Mouse (Mus musculus) thymus, postnatal 25 days (tissue): ENCODE results near the gene Olfr551.
"Not testable (repeated sequence)": the region's sequence is repeated elsewhere in the genome, so short reads cannot be mapped to it uniquely, and the experiment has no call there.

ENCODE experiments used
- DNase-seq: peaks from one replicate; pipeline ENCODE4 v3.0.0; 2022

The Olfr551 gene

DNA sequence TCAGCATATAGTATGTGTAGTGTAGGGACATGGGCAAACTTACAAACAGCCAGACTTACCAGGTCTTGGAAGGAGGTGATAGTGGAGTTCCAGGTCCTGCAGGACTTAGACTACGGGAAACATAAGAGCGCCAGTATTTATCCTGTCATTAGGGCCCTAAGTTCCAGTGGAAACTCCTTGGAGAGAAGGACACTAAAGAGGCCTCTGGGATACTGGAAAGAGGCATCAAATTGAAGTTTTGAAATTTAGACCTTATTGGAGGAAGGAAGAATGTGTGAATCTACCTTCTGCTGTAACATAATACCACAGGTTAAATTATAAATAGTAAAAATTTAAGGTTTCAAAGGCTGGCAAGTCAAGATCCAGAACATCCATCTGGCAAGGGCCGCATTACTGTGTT is at the start of gene Olfr551:
Olfr551 (minus strand) TSS at position 101 of the 400 bp plus-strand sequence.
- no peak for DNase-seq

DNA sequence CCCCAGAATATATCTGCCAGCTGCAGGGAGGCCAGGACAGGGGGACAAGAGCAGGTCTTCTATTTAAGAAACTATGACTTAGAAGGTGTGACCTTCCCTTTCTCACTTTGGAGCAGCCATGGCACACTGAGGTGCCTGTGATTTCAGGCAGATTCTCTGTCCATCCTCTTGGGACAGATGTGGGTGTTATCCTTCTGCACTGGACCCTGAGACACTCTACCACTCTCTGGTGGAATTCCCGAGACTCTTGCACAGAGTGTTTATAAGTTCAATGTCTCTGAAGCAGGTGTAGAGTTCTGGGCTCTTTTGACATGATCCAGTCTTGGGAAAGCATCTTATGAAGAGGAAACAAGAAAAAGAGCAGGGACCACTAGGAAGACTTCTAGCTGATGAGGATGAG is 46.4 kb upstream of the Olfr551 start, which contains the start of gene Olfr554:
Olfr554 (plus strand) TSS at position 301 of the 400 bp plus-strand sequence.
- DNase-seq, result no peak

DNA sequence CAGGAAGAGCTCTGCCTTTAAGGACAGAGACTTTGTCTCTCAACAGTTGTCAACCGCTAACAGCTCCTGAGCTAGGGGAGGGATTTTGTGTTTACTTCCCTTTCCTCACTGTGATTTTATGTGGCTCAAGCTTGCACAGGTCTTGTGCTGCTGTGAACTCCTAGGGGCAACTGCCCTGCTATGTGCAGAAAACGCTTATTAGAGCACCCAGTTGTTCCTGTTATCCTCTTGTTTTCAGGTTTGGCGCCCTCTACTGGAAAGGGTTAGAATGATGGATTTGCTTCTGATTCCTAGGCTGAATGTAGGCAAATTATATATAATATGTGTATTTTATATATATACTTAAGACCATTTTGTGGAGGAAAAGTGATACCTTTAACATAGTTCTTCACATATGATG is 45.0 kb upstream of the Olfr551 start:
- peak; percentile 49 for DNase-seq

DNA sequence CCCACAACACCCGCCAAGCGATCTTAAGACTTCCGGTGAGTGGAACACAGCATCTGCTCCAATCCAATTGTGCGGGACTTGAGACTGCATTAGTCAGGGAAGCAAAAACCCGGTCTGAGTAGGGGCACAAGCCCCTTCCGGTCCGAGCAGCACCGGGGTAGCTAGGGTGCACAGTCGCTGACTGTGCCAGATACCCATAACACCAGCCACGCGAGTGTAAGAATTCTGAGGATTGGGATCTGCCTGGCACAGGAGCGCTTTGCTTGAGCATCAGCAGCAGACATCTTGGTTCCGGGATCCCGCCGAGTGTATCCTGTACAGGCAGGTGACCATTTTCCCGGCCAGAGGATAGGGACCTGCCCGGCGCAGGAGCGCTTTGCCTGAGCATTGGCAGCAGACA is 28.7 kb upstream of the Olfr551 start:
- not testable (repeated sequence) for DNase-seq

DNA sequence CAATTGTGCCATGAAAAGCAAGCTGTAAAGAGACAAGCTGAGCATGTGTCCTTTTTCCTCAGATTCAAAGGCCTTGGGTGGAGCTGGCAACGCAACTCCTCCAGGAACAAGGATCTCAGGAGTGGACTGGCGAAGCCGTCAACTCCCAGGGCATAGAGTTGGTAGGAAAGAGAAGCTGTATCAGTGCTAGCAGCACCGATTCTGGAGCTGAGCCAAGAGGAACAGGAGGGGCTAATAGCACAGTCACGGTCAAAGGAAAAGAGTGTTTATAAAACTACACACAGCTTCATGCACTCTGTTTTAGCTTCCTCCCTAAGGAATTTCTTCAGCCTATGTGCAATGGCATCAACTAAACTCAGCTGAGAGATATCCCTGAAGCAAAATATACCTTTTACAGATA is 27.9 kb upstream of the Olfr551 start:
- no peak for DNase-seq

DNA sequence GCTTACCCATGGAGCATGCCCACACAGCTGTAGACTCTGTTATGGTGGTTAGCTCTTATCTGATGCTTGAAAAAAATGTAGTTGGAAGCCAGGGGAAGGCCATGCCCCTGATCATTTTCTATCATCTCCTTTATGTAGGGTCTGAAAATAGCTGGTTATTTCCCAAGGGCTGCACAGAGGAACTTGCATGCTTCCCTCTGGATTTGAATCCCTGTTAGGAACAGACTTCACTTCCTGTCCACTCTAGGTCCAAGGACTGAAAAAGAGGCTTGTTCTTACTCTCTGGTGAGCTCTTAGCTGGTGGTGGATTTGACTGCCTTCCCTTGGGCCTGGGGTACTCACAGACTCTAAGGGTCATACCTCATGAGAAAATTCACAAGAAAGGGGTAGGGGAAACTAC is 26.4 kb upstream of the Olfr551 start, which contains the start of gene Olfr553:
Olfr553 (minus strand) TSS at position 101 of the 400 bp plus-strand sequence.
- no peak for DNase-seq

DNA sequence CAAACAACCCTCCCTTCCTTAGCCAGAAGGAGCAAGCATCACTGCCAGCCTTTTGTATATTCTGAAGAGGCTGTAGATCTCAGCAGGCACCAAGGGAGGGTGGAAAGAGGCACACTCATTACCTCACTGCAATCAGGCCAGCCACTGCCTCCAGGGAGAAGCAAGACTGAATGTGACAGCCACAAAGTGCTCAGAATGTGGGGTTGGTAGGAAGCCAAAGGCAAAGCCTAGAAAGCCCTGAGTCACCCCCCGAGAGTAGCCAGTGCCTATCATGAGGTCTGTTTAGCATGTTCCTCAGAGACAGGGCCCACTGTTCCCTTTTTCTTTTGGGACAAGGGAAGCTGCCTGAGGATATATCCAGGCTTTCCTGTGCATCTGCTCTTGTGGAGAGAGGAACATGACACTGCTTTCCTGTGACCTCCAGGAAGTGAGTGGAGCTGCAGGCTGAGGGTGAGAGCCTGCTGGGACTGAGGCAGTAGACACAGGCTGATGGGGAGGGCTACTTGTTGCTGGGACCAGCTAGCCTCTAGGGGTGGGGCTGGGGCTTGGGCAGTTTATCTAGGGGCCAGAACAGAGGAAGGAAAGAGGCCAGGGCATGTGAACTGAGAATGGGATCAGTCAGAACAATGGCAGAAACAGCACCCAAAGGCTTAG is 5.8 kb upstream of the Olfr551 start, which contains the start of gene Olfr552:
Olfr552 (plus strand) TSS at position 393 of the 654 bp plus-strand sequence.
- no peak for DNase-seq

DNA sequence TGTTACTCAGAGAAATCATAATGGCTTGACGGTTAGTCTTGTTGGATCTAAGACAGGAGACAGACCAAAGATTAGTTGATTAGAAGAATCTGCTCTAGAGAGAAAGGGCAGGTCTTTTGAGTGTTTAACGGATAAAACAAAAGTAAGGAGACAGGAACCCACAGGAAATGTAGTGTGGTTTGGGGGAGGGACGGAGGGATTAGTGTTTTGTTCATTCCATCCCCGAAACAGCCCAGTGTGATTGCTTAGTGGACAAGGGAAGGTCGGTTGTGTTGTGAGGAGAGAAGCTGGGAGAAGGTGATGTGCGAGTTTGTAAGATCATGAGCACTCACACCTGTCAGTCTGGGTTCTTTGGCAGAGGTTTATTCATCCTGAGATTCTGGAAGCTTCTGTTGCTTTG is 15.7 kb downstream of the Olfr551 start:
- DNase-seq, result no peak

DNA sequence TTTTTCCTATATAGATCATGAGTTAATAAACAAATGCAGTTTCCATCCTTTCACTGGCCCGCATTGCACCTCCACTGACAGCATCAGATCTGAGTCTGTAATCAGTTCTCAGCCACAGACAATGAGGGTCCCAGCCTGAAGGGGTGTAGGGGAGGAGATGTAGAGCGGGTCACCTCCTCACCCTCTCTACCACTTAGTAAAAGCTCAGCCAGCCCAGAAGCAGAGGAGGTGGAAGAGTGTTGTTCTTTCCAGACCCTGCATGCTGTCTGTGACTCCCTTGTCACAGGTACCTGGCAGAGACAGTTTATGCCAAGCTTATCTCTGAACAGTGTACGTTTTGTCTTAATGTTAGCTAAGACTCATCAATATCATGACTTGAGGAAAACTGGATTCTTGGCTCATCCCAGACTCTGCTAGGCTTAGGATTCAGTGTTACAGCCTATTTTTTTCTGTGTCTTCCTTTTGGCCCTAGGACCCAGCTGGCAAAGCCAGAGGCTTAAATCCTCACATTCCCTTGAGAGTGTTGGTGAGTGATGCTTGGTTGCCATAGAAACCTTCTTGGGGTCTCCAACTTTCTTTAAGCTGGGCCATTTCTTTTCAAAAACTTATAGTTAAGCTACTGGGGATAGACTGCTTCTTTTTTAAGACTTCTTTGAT is 18.4 kb downstream of the Olfr551 start:
- no peak for DNase-seq

DNA sequence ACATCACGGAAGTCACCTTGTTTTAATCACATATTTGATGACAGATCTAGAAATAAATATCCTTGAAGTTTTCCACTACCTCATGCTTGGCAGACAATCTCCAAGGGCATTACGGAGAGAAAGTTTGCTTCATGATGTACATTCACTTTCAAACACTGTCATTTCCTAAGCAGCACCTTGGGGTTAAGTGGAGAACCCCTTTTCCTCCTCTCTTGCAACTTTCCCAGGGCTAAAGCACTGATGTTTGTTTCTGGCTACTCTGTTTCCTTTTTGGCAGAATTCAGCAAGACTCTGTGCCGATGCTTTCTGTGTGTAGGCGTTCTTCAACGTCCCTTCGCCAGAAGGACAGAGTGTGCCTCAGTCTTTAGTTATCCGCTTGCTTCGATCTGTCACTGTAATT is 20.5 kb downstream of the Olfr551 start, which contains the start of gene Olfr550:
Olfr550 (plus strand) TSS at position 301 of the 400 bp plus-strand sequence.
- DNase-seq, result no peak

DNA sequence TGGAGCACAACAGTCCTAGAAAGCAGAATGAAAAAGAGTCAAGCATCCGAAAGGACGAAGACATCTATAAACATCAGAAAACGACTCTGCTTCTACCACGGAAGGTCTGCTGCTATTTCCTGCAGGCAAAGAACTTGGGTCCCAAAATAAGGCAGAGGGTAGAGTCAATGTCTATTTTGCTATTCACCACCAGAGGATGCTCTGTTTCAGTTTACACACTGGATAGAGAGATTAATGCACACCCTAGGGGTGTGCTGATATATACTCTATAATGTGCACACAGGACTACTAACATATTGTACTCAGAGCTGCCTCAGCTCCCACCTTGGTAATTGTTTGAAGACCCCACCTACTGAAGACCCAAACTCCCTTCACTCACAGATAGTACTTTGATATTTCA is 25.5 kb downstream of the Olfr551 start:
- DNase-seq, result no peak

DNA sequence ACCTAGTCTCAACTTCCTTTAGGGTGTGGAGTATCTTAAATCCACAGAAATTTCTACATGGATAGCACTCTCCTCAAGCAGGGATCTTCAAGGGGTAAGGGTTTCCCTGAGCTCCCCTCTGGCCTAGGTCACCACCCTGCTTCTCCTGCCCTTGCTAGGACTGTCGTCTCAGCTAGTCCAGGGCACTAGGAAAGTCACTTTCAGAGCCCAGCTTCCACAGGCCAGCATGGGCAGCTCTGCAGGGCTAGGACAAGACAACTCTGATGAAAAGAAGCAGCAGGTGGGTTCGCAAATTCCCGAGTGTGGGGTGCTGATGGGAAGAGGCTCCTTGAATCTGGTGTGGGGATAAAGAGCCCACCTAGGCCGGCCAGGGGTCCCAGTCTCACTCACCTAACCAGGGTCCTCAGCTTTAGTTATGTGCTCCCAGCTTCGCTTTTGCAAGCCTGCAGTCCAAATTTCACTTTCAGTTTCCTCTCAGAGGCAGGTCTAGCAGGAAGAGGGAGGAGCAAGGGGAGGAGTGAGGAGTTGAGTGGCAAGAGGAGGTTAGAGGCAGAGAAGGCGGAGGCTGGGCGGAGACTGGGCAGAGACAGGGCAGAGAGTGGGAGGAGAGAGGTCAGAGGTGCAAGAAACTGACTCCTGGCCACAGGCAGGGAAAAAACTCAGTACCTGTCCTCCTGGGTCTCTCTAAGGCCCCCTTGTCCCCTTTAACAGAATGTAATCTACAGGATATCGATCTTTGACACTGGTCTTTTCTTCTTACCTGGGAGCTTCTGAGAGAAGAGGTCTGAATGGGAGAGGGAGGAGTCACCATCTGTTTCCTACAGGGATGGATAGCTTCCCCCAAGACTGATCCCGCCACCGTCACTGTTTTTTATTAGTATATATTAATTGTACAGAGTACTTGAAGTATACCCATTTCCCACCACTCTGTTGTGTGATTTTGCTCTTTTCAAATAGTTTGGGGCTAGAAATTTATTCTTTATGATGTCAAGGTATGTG is 26.4 kb downstream of the Olfr551 start, which contains the start of gene Trim21:
Trim21 (minus strand) TSS at position 488 of the 999 bp plus-strand sequence.
- peak; percentile 86 for DNase-seq

DNA sequence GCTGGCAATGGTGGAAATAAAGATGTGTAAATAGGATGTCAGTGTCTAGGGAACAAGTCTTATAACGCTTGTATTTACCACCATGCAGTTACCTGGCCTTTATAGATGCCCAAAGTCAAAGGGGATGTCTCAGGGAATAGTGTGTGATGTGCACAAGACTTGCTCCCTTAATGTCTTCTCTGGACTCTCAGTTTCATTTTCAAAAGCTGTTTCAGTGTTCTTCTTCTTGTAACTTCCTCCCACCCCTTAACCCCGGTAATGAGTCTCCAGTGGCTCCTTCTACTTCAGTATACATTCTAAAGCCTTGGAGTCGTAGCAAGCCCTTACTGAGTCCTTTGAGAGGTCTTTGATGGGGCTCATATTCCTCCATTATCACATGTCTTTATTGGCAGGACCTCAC is 38.4 kb downstream of the Olfr551 start:
- DNase-seq, result no peak

DNA sequence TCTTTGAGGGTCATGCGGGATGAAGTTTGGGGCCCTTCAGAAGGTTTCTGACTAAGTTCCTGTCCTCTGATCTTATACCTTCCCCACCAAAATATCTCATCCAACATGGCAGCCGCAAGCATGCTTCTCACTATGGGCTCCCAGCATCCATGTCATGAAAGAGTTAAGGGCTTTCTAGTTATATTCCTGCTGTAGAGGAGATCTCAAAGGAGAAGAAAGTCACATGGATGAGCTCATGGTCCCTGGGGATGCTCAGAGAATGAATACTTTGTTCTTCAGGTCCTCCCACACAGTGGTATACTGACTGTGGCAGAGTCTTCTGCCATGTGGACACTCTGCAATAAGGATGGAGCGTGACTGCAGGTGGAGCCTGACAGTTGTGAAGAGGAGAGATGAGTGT is 42.1 kb downstream of the Olfr551 start, which contains the start of gene Olfr549:
Olfr549 (plus strand) TSS at position 301 of the 400 bp plus-strand sequence.
- DNase-seq, result no peak

DNA sequence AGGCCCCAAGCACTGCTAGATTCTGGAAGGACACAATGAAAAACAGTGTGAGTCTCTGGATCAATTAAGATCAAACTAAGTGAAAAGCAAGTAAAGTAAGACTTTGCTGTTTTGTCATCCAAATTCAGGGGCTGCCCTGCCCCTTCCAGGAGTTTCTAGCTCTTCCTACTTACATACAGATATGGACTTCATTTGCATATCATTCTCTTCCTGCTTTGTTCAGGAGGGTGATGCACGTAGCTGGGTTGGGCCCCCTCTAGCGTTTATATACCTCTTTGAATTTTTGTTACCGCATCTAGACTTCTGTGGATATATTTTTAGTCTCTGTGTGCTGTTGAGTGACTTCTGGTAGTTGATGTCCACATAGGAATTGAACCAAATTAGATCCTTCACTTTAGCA is 50.4 kb downstream of the Olfr551 start:
- DNase-seq, result no peak

DNA sequence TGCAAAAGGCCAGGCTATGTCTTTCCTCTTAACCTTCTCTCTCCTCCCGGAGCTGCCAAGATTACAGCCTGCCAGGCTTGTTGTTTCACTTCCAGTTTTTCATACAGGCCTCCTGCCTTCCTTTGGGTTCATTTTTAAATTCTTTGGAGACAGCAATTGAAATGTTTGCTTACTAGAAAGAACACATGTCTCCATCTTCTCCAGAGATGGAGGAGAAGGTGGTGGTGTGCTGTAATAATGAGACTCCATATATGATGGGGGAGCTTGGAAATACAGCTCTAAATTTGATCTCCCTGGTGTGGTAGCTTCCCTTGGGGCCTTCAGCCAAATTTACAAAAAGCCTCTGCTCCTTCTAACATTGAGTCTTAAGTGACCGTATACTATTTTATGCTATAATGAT is 51.1 kb downstream of the Olfr551 start, which contains the start of gene Olfr548-ps1:
Olfr548-ps1 (plus strand) TSS at position 301 of the 400 bp plus-strand sequence.
- DNase-seq, result no peak

DNA sequence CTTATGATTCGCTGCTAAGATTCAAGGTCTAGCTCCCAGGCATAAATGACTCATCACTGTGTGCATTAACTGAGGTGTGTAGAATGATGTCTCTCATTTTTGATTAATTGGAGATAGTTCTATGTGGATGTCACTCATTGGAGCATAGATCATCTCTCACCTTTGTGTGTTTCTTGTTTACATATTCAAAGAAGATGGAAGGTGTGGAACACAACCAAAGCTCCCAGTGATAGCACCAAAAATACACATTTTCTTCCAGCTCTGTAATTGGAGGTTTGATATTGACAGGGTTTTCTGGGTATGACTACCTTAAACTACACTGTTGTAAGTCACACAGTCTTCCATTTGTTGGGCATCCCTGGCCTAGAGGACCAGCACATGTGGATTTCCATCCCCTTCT is 57.2 kb downstream of the Olfr551 start, which contains the start of gene Olfr547:
Olfr547 (plus strand) TSS at position 301 of the 400 bp plus-strand sequence.
- no peak for DNase-seq
